Mouse (Mus musculus) bone marrow, adult 2 months (tissue): ENCODE measurements at regions not wholly inside any gene's neighbourhood (a gene's known extent, or its start where the extent isn't known, plus 50 kb on each side); places are given as distances from the start of the nearest gene placed in this dataset.

Experiments used
- CTCF ChIP-seq: fragments of 200-500 bp; IDR thresholded peaks from 2 replicates; pipeline ENCODE4 v1.5.1; 2011; ENCODE audit warnings: low read length, control low read depth; ENCODE audit not compliant: control insufficient read depth, insufficient read depth
- POLR2A ChIP-seq: fragments of 200-500 bp; IDR thresholded peaks from 2 replicates; pipeline ENCODE4 v1.6.1; 2011; ENCODE audit warnings: low read depth, mild to moderate bottlenecking, control low read depth, low read length, borderline replicate concordance; ENCODE audit not compliant: control insufficient read depth

GRCm38 (mm10) chr1:76466562-76466961, 920.5 kb downstream of the Slc4a3 start:
- TF ChIP-seq CTCF (no peak), POLR2A (no peak)
